Mouse (Mus musculus) MEL (cell line): ENCODE data around the gene Rpl7l1.

ENCODE experiments used
- CTCF ChIP-seq, 3 experiments: IDR thresholded peaks in 2 of 3; conservative IDR thresholded peaks in 1 of 3; 2 replicates each; pipeline ENCODE4 v1.5.1; 2011 to 2012; ENCODE audit warnings: low read length in 3 of 3, low read depth in 2 of 3, mild to moderate bottlenecking in 2 of 3, improper control_type of control experiment in 1 of 3, inconsistent platforms in 1 of 3, mixed read lengths in 1 of 3, moderate library complexity in 1 of 3; ENCODE audit not compliant: control insufficient read depth in 1 of 3, insufficient read depth in 1 of 3, poor library complexity in 1 of 3, severe bottlenecking in 1 of 3
- E2F4 ChIP-seq: IDR thresholded peaks from 2 replicates; pipeline ENCODE4 v1.6.1; 2011; ENCODE audit warnings: low read depth, low read length, improper control_type of control experiment, borderline replicate concordance
- MXI1 ChIP-seq: IDR thresholded peaks from 2 replicates; pipeline ENCODE4 v1.6.1; 2011; ENCODE audit warnings: mild to moderate bottlenecking, low read depth, low read length, improper control_type of control experiment
- USF1 ChIP-seq: IDR thresholded peaks from 2 replicates; pipeline ENCODE4 v1.6.1; 2014; ENCODE audit warnings: low read depth, mild to moderate bottlenecking, inconsistent platforms, low read length, improper control_type of control experiment, moderate library complexity

DNA sequence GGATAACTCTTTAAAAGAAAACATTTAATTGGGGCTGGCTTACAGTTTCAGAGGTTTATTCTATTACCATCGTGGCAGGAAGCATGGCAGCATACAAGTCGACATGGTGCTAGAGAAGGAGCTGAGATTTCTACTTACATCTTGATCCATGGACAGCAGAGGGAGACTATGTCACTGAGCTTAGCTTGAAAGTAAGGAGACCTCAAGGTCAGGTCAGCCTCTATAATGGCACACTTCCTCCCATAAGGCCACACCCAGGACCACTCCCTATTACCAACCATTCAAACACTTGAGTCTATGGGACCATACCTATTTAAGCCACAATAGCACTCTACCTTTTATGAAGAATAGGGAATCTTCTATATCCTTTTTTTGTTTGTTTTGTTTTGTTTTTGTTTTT lies 10.5 kb upstream of the Rpl7l1 start:
- no peak for TF ChIP-seq E2F4
- TF ChIP-seq CTCF (IDR thresholded peaks at IDR 0.05 in 2 of 3, conservative IDR thresholded peaks at IDR 0.05 in 1 of 3; ENCODE audit: control insufficient read depth in 1 of 3, insufficient read depth in 1 of 3, low read depth in 2 of 3, low read length in 3 of 3, poor library complexity in 1 of 3, severe bottlenecking in 1 of 3): no peak
- TF ChIP-seq MXI1: no peak
- TF ChIP-seq USF1: no peak
